ENCODE assay signal across 34 mouse cellular contexts in the genomic region with DNA sequence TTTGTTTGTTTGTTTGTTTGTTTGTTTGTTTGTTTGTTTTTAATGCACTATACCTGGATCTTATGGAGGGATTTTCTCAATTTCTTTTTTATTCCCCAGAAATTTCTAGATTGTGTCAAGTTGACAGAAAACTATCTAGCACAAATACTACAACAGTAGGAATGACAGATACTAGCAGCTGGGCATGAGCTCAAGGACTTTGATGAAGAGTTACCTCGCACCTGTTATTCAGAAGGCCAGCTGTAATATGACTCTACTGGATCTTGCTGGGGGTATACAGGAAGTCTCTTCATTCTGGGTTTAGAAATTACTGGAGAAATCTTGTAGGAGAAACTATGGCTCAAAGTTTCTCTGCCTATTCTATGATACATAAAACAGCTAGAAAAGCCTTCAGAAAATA.
"Had no signal": no experiment of that assay in that cellular context is flagged by ENCODE, and none has a peak within 500 bp of the region (broad histone marks: within the 10 kb centered on the region; RNA-seq: fewer than 3 reads in every experiment).

No protein-coding gene starts in this region.

- H3K27me3 ChIP-seq: heart, embryonic 12.5 days; heart, embryonic 13.5 days; heart, embryonic 15.5 days; hindbrain, embryonic 12.5 days; hindbrain, embryonic 13.5 days; hindbrain, embryonic 15.5 days; intestine, embryonic 15.5 days; kidney, embryonic 15.5 days had no signal

- ATAC-seq: hindbrain, embryonic 16.5 days; hindbrain, postnatal 0 days; inflammation-experienced regulatory T-cells, adult 6 months; intestine, embryonic 15.5 days; intestine, embryonic 16.5 days; intestine, postnatal 0 days had no signal

- H3K27ac ChIP-seq: heart, embryonic 10.5 days; heart, embryonic 13.5 days; heart, embryonic 15.5 days; hindbrain, embryonic 10.5 days; hindbrain, embryonic 12.5 days; hindbrain, embryonic 13.5 days; hindbrain, embryonic 14.5 days; hindbrain, embryonic 15.5 days; hindbrain, postnatal 0 days; intestine, embryonic 15.5 days; kidney, embryonic 15.5 days; kidney, postnatal 0 days; layer of hippocampus, adult 2 months had no signal

- H3K9ac ChIP-seq: heart, embryonic 12.5 days; heart, embryonic 13.5 days; heart, embryonic 15.5 days; hindbrain, embryonic 12.5 days; hindbrain, embryonic 13.5 days; hindbrain, embryonic 14.5 days; hindbrain, embryonic 15.5 days; intestine, embryonic 15.5 days; kidney, embryonic 15.5 days had no signal

- H3K4me3 ChIP-seq: heart, embryonic 10.5 days; heart, embryonic 12.5 days; heart, embryonic 13.5 days; heart, embryonic 15.5 days; hindbrain, embryonic 10.5 days; hindbrain, embryonic 12.5 days; hindbrain, embryonic 13.5 days; hindbrain, embryonic 15.5 days; intestine, embryonic 15.5 days; kidney, embryonic 15.5 days; layer of hippocampus, adult 2 months had no signal

- H3K4me1 ChIP-seq: heart, embryonic 10.5 days; heart, embryonic 12.5 days; heart, embryonic 13.5 days; heart, embryonic 15.5 days; hindbrain, embryonic 10.5 days; hindbrain, embryonic 12.5 days; hindbrain, embryonic 13.5 days; hindbrain, embryonic 15.5 days; intestine, embryonic 15.5 days; kidney, embryonic 15.5 days had no signal

- H3K9me3 ChIP-seq: heart, embryonic 10.5 days; heart, embryonic 13.5 days; hindbrain, embryonic 10.5 days; hindbrain, embryonic 12.5 days; hindbrain, embryonic 13.5 days; hindbrain, embryonic 15.5 days; intestine, embryonic 15.5 days; kidney, embryonic 15.5 days had no signal

- H3K4me2 ChIP-seq: heart, embryonic 11.5 days; heart, embryonic 12.5 days; heart, embryonic 13.5 days; heart, embryonic 15.5 days; hindbrain, embryonic 12.5 days; hindbrain, embryonic 13.5 days; hindbrain, embryonic 14.5 days; hindbrain, embryonic 15.5 days; intestine, embryonic 15.5 days; kidney, embryonic 15.5 days had no signal

- DNase-seq: heart, postnatal 10 days; heart, postnatal 14 days; heart, postnatal 36 days; kidney, adult 11 months; kidney, adult 18-20 months; kidney, adult 2 months; kidney, adult 8-10 months; kidney, adult 9 months; kidney, postnatal 10 days; kidney, postnatal 14 days; kidney, postnatal 25 days; kidney, postnatal 36 days; kidney, postnatal 4 days; layer of hippocampus, adult 9-11 months; layer of hippocampus, postnatal 36 days had no signal

- H3K36me3 ChIP-seq: heart, embryonic 10.5 days; heart, embryonic 12.5 days; heart, embryonic 13.5 days; heart, embryonic 15.5 days; hindbrain, embryonic 10.5 days; hindbrain, embryonic 12.5 days; hindbrain, embryonic 13.5 days; hindbrain, embryonic 15.5 days; intestine, embryonic 15.5 days; kidney, embryonic 15.5 days had no signal
